Mouse (Mus musculus): ENCODE measurements around the gene Lrrc75a. TPM values are rescaled to one million over a fixed set of nuclear protein-coding genes. Genes with fewer than 3 reads are reported as not detected.
A peak's percentile ranks its signal among the peaks of the same experiment; 100 is the strongest.
"Not testable (repeated sequence)": the region's sequence is repeated elsewhere in the genome, so short reads cannot be mapped to it uniquely, and the experiment has no call there.

Gene Lrrc75a
- polyA plus RNA-seq, 1 experiment = 6.9 TPM

- 73% methylated on average over 4 of the region's 4 CpGs for WGBS
- DNase-seq = no peak
- TF ChIP-seq CTCF (IDR thresholded peaks at IDR 0.05; ENCODE audit: borderline replicate concordance, control insufficient read depth, extremely low read depth, insufficient read depth, low read length, poor library complexity) = no peak
- TF ChIP-seq POLR2A (IDR thresholded peaks at IDR 0.05; ENCODE audit: control insufficient read depth, extremely low read depth, insufficient read depth, low read length, poor library complexity) = no peak
- Histone ChIP-seq H3K36me3 (ENCODE audit: control insufficient read depth, insufficient read depth, low read length) (peaks cover 5% of the 10 kb centered on the region; the same call in 1 of the 2 replicates), H3K4me3 (ENCODE audit: control insufficient read depth, insufficient read depth, low read length) (no peak overlapping the region), H3K27ac (ENCODE audit: control insufficient read depth, insufficient read depth, low read length) (no peak overlapping the region), H3K4me1 (replicated peaks; ENCODE audit: control insufficient read depth, insufficient read depth, low read length) (no peaks in the 10 kb centered on the region), H3K27me3 (ENCODE audit: control insufficient read depth, insufficient read depth, low read length) (no peaks in the 10 kb centered on the region)
These were observed 12.6 kb upstream of the Lrrc75a start for GRCm38 (mm10) chr11:62660885-62661284.

- H3K36me3 ChIP-seq (ENCODE audit: control insufficient read depth, insufficient read depth, low read length) = no peaks in the 10 kb centered on the region; the same call in 1 of the 2 replicates
- H3K4me3 ChIP-seq (ENCODE audit: control insufficient read depth, insufficient read depth, low read length) = no peak overlapping the region
- 0 out of 2 replicates have a peak, but pooled peaks cover 4% of the 10 kb centered on the region for H3K4me1 ChIP-seq (replicated peaks; ENCODE audit: control insufficient read depth, insufficient read depth, low read length)
- H3K27ac ChIP-seq (ENCODE audit: control insufficient read depth, insufficient read depth, low read length) = no peak overlapping the region
- TF ChIP-seq POLR2A (IDR thresholded peaks at IDR 0.05; ENCODE audit: control insufficient read depth, extremely low read depth, insufficient read depth, low read length, poor library complexity) = no peak
- TF ChIP-seq CTCF (IDR thresholded peaks at IDR 0.05; ENCODE audit: borderline replicate concordance, control insufficient read depth, extremely low read depth, insufficient read depth, low read length, poor library complexity) = no peak
- H3K27me3 ChIP-seq (ENCODE audit: control insufficient read depth, insufficient read depth, low read length) = no peaks in the 10 kb centered on the region
- DNase-seq = no peak
- 95% methylated on average over 3 of the region's 3 CpGs for WGBS
These were observed 3.8 kb upstream of the Lrrc75a start for GRCm38 (mm10) chr11:62652080-62652479.

GRCm38 (mm10) chr11:62651563-62651962 lies 3.2 kb upstream of the Lrrc75a start:
- Histone ChIP-seq H3K4me3 (ENCODE audit: control insufficient read depth, insufficient read depth, low read length) (no peak overlapping the region), H3K27ac (ENCODE audit: control insufficient read depth, insufficient read depth, low read length) (no peak overlapping the region), H3K36me3 (ENCODE audit: control insufficient read depth, insufficient read depth, low read length) (no peaks in the 10 kb centered on the region; the same call in 1 of the 2 replicates), H3K4me1 (replicated peaks; ENCODE audit: control insufficient read depth, insufficient read depth, low read length) (0 out of 2 replicates have a peak, but pooled peaks cover 4% of the 10 kb centered on the region), H3K27me3 (ENCODE audit: control insufficient read depth, insufficient read depth, low read length) (no peaks in the 10 kb centered on the region)
- 96% methylated on average over 3 of the region's 3 CpGs for WGBS
- DNase-seq = no peak
- no peak for TF ChIP-seq POLR2A (IDR thresholded peaks at IDR 0.05; ENCODE audit: control insufficient read depth, extremely low read depth, insufficient read depth, low read length, poor library complexity)
- no peak for TF ChIP-seq CTCF (IDR thresholded peaks at IDR 0.05; ENCODE audit: borderline replicate concordance, control insufficient read depth, extremely low read depth, insufficient read depth, low read length, poor library complexity)

DNA sequence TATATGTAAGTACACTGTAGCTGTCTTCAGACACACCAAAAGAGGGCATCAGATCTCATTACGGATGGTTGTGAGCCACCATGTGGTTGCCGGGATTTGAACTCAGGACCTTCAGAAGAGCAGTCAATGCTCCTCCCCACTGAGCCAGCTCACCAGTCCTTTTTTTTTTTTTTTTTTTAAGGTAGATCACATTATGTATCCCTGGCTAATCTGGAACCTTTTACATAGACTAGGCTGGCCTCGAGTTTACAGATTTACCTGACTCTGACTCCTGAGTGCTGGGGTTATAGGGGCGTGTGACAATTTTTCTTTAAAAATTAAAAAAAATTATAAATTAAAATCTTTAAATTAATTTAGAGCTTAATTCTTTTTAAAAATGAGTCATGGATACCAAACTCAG lies 1.5 kb upstream of the Lrrc75a start:
- not testable (repeated sequence) for H3K36me3 ChIP-seq (ENCODE audit: control insufficient read depth, insufficient read depth, low read length); DNase-seq; H3K27ac ChIP-seq (ENCODE audit: control insufficient read depth, insufficient read depth, low read length); H3K4me3 ChIP-seq (ENCODE audit: control insufficient read depth, insufficient read depth, low read length); H3K4me1 ChIP-seq (replicated peaks; ENCODE audit: control insufficient read depth, insufficient read depth, low read length); H3K27me3 ChIP-seq (ENCODE audit: control insufficient read depth, insufficient read depth, low read length)
- WGBS = 87% methylated on average over 4 of the region's 4 CpGs

DNA sequence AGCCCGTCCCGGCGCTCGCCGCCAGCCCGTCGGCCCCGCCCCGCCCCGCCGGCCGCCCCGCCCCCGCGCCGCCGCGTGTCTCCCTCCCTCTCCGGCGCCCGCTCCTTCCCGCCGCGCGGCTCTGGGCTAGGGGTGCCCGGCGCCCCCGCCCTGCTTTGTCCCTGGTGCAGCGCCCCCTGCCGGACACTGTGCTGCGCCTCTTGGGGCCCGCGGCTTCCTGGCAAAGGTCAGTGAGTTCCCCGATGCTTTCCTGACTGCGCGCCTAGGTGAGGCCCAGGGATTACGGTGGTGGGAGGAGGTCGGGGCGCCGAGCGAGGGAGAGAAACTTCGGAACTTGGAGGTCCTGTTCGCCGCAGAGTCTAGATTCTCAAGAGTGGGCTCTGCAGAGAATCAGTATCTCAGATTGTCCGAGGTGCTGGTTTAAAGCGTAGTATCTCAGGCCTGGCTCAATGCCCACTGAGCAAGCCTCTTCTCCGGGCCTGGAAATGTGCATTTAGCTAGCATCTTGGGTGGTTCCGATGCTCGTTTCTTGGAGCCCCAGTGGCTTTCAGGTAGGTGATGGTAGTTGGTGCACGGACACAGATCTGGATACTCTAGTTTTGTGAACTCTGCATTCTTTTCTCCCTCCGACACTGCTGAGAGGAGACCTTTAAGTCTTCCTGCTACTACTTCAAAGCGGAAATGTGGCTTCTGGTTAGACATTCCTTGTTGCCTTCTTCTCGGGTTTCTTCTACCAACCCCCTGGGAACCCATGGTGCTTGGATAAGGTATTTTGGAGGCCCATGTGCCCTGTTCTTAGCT lies 468 bp upstream of the Lrrc75a start, which contains the start of gene Mmgt2:
Gene Mmgt2, plus strand, starts transcription at position 74 of the 801 bp plus-strand sequence.
- DNase-seq = peak; percentile 98
- WGBS = under 1% methylated on average over 41 of the region's 53 CpGs
- Histone ChIP-seq H3K27me3 (ENCODE audit: control insufficient read depth, insufficient read depth, low read length) (no peaks in the 10 kb centered on the region), H3K36me3 (ENCODE audit: control insufficient read depth, insufficient read depth, low read length) (no peaks in the 10 kb centered on the region), H3K4me1 (replicated peaks; ENCODE audit: control insufficient read depth, insufficient read depth, low read length) (peaks cover 4% of the 10 kb centered on the region; the same call in 1 of the 2 replicates), H3K4me3 (ENCODE audit: control insufficient read depth, insufficient read depth, low read length) (peak within 1 kb of the TSS; percentile 94), H3K27ac (ENCODE audit: control insufficient read depth, insufficient read depth, low read length) (peak within 1 kb of the TSS; percentile 39)
- TF ChIP-seq POLR2A (IDR thresholded peaks at IDR 0.05; ENCODE audit: control insufficient read depth, extremely low read depth, insufficient read depth, low read length, poor library complexity) (no peak), CTCF (IDR thresholded peaks at IDR 0.05; ENCODE audit: borderline replicate concordance, control insufficient read depth, extremely low read depth, insufficient read depth, low read length, poor library complexity) (peak; percentile 99)

GRCm38 (mm10) chr11:62646958-62647515 lies 1.3 kb downstream of the Lrrc75a start:
- H3K4me3 ChIP-seq (ENCODE audit: control insufficient read depth, insufficient read depth, low read length) = no peak overlapping the region
- H3K27ac ChIP-seq (ENCODE audit: control insufficient read depth, insufficient read depth, low read length) = no peak overlapping the region
- no peaks in the 10 kb centered on the region for H3K27me3 ChIP-seq (ENCODE audit: control insufficient read depth, insufficient read depth, low read length)
- 58% methylated on average over 7 of the region's 7 CpGs for WGBS
- H3K36me3 ChIP-seq (ENCODE audit: control insufficient read depth, insufficient read depth, low read length) = no peaks in the 10 kb centered on the region
- no peak for TF ChIP-seq POLR2A (IDR thresholded peaks at IDR 0.05; ENCODE audit: control insufficient read depth, extremely low read depth, insufficient read depth, low read length, poor library complexity)
- TF ChIP-seq CTCF (IDR thresholded peaks at IDR 0.05; ENCODE audit: borderline replicate concordance, control insufficient read depth, extremely low read depth, insufficient read depth, low read length, poor library complexity) = no peak
- peaks cover 4% of the 10 kb centered on the region; the same call in 1 of the 2 replicates for H3K4me1 ChIP-seq (replicated peaks; ENCODE audit: control insufficient read depth, insufficient read depth, low read length)
- no peak for DNase-seq
